Mouse (Mus musculus) thymus, postnatal 36 days (tissue): Measurements from ENCODE around the gene Aldh1l1.
A peak's percentile ranks its signal among the peaks of the same experiment; 100 is the strongest.

Source experiments
- DNase-seq, 2 experiments: peaks; one replicate each; pipeline ENCODE4 v3.0.0; 2022; ENCODE audit warnings: mixed read lengths in 2 of 2

Aldh1l1 gene

DNA sequence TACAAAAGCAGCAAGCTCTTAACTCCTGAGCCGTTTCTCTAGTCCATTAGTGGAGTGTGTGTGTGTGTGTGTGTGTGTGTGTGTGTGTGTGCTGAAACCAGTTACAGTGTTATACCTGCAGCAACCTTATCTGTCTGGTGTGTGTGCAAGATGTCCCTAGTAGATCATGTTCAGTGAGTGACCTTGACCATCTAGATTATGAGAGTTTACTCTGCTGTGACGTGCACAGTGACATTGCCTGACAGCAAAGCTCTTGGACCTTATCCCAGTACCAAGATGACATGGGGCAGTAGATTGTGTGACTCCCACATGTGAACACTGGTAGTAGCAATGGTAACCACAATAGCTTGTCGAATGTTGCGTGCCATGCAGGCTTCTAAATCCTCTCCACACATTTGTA is 114.1 kb downstream of the Aldh1l1 start:
- no peak for DNase-seq

DNA sequence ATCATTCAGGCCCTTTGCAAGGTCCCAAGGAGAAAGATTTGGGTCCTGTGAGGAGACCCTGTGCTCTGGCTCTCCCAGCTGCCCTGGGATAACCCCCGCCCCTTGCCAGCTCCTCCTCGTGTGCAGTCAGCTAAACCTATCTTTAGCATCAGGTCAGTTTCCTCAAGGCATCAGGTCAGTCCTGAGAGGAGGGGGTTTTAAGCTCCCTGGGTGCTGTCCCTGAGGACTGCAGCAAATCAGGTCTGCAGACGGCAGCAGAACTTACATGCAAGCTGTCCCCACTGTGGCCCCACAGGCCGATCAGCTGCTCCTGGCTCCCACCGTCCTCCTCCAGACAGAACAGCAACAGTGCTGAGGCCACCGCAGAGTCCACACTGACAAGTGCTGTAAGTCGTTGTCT is 115.5 kb downstream of the Aldh1l1 start:
- DNase-seq, result no peak

DNA sequence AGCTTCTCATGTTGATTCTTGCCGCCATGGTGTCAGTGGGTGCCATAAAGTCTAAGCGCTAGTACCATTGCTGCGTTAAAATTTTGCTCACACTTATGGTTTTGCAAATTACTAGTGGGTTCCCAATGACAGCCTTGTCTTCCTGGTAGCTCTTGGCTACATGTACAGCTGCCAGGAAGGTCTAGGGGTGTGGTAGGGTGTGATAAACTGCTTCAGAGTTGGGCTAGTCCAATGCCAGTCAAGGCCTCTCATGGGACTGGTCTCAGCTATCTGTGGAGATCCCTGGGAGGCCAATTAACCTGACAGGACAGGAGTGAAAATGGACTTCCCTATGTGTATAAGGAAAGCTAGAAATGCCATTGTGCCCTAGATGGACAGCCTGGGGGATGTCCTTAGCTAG is 116.1 kb downstream of the Aldh1l1 start:
- DNase-seq, result no peak

DNA sequence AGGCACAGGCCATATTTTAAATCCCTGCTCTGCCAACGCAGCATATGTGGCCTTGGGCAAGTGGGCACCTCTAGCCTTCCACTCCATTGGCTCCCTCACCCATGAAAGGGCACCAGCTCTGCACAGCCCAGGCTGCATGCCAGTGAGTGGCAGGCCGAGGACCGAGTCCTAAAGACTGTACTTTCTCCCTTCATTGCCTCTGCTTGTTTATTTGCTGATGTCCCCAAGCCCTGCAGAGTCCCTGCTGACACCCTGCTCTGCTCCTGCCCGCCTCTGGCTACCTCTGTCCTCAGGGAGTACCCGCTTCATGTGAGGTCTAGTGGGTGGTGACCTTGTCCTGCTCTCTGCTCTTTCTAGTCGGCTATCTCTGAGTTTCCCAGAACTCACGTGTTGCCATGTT is 116.9 kb downstream of the Aldh1l1 start:
- no peak for DNase-seq

DNA sequence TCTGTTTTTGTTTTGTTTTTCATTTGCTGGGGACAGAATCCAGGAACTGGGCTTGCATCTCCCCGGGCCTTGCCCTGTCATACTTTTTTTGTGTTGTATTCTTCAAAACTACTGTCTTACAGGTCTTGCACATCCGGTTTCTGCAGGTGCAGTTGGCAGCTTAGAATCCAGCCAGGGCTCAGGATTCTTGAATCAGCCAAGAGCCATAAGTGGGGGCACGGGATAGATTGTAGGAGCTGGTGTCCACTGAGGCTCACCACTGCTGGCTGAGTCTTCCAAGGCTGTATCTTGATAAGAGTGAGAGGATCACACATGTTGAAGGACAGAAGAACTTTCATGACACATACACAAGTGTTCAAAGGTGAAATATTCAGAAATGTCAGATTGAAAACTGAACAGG is 117.9 kb downstream of the Aldh1l1 start:
- DNase-seq, result peak; percentile 19 to 30

DNA sequence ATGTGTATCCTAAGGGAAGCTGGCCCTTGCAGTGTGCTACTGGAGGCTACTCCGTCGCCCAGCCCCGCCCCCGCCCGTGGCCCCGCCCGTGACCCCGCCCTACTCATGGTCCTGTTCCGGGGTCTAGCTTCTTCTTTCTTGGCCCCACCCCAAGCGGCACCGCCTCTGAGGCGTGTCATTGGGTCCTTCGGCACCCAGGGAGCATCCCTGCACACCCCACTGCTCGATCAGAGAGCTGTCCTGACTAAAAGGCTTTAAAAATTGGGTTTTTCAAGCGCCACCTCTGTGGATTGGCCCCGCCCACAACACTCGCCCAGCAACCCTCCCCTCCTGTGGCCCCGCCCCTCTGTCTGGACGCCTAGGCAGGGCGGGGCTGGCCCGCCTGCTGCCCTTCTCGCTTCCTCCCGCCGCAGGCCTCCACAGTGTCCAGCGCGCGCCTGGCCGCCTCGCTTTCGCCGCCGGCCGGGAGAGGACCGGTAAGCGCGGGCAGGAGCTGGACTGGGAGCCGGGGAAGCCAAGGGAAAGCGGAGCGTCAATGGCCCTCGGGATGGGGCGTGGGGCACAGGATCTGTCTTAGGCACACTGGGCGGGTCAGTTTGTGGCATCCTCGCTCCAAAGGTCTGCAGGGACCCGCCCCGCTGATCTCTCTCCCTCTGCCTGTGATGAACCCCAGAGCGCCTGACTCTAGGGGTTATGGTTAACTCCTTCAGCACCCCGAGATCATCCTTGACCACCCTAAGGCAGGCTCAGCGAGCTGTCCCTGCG is 118.5 kb downstream of the Aldh1l1 start, which contains the start of gene Slc41a3:
Gene Slc41a3, plus strand, starts transcription at position 193 of the 765 bp plus-strand sequence.
- DNase-seq, result peak; percentile 82 to 84

DNA sequence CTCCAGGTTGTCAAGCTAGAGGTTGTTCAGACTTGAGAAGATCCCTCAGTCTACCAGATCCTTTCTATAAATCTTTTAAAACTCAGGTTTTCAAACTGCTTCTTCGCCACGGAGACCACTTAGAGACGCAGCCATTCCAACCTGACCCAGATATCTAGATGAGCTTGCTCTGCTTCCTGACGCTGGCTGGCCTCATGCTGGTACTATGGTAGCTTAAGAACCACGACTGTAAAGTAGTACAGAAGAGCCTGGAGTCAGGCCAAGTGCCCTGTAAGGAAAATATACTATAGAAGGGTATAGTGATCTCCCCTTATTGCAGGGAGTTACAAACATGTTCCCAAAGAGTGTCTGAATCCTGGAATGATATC is 119.1 kb downstream of the Aldh1l1 start:
- DNase-seq, result no peak

DNA sequence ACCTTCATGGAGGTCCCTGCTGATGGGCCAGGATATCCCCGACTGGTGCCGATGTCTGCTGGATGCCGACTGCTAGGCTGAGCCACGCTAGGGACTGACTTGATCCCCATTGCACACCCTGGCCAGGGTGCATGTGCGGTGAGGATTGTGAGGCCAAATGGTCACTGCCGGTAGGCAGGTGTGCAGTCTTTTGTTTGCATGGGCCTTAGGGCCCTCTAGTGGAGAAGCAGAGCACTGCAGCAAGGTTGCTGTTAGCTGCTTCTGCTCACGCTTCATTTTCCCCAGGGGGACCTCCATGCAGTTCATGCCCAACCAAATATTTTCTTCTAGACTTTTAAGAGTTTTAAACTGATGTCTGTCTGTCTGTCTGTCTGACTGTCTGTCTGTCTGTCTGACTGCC is 120.3 kb downstream of the Aldh1l1 start:
- peak; percentile 66 to 67 for DNase-seq

DNA sequence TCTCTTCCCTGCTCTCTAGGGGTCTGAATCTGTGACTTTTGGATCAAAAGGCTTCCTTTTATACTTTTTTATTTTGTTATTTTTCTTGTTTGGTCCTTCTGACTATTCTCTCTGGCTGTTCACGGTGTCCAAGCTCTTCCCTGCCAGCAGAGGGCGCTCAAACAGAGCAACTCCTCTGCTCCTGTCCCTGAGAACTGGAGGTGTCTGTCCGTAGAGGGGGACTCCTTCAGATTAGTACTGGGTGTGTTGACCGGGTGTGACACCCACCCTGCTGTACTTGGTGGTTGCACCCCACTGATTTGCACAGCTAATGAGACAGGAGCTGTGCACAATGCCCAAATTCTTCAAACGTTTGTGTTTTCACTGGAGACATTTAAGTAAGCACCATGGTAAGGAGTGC is 121.0 kb downstream of the Aldh1l1 start:
- peak; percentile 62 to 65 for DNase-seq

DNA sequence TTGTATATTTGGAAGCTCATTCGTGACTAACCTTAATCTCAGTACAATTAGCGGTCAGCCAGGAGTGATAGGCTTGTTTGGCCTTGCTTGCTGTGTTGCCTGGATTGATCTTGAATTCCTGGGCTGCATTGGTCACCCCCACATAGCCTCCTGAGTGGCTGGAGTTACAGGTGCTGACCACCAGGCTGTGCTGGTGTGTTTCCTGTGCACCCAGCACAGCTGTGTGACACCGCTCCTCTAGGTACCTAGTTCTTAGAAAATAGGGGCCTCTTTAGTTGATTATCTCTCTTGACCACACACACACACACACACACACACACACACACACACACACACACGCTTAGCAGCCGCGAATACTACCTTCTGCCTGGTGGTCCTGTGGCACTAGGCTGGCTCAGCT is 122.0 kb downstream of the Aldh1l1 start:
- DNase-seq, result peak in 1 of 2 experiments; percentile 37

DNA sequence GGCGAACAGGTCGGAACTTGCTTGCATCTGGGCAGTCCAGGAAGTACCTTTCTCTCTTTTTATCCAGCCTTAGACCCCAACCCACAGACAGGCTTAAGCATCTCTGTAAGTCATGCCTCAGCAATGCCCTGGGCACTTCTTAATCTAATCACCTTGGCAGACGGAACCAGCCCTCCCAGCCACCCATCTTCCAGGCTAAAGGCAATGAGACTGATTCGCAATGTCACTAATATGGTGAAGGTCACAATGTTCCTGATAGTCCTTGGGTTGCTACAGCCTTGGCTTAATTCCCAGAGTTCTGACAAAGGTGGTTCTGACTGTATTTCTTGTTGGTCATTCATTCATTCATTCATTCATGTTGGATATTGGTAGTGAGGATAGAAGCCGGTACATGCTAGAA is 124.0 kb downstream of the Aldh1l1 start:
- no peak for DNase-seq

DNA sequence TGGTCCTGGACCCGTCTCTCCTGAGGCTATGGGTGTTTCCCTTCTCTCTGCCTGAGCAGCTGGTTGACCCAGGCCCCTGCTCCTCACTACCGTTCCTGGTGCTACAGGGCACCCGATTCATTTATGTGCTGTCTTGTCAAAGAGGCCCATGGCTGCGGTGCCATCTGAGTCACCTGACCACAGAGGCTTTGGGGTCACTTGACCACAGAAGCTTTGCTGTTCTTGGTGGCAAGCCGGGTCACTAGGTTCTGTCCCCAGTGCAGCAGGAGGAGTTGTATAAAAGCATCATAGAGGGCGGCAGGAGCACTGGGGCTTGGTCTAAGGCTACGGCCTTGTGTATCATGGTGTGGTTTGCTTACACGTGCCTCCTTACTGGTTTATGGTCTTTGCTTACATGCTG is 127.0 kb downstream of the Aldh1l1 start:
- DNase-seq, result no peak

DNA sequence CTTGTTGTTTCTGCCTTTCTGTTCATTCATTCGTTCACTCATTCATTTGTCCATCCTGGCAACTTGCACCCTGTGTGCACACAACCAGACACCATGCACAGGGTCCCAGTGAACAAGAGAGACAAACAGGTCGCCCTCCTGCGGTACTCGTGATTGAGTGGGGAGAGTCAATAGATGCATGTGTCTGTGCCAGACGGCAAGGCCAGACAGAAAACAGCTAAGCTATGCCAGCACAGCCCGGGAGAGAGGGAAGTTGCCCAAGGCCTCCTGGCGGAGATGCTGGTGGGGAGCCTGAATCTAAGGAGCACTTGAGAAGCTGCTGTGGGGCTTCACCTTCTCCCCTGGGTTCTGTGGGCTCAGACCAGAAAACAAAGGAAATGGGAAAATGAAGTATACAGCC is 129.1 kb downstream of the Aldh1l1 start:
- DNase-seq, result no peak

DNA sequence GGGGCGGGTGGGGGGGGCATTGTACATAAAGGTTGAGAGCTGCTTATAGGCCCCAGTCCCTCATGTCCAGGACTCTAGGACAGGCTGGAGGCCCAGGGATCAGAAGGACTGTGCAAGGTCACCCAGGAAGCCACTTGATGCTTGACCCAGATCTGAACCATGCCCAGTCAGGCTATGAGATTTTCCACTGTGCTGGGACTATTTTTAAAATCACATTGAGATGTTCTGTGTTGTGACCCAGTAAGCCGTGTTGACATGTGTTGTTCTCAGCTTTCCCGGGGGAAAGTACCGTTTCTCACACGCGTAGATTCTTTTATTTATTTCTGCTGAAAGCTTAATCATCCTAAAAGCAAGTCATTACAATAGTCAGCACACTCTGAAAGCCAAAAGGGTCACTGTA is 129.8 kb downstream of the Aldh1l1 start:
- no peak for DNase-seq

DNA sequence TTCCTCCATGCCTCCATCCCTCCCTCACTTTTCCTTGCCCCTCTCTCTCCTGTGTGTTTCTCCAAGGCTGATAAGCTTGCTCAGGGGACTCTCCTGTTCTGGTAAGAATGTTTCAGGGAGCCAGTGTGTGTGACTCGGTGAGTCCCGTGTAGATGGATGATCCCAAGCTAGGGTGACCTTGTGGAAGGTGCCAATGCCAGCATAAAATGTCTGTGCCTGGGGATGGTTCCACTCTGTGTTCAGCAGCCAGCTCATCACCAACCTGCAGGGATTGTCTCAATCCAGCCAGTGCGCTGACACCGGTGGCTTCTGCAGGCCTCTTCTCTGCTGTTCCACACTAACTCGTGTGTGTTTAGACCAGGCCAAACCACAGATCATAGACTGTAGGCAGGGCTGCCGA is 130.3 kb downstream of the Aldh1l1 start:
- no peak for DNase-seq

DNA sequence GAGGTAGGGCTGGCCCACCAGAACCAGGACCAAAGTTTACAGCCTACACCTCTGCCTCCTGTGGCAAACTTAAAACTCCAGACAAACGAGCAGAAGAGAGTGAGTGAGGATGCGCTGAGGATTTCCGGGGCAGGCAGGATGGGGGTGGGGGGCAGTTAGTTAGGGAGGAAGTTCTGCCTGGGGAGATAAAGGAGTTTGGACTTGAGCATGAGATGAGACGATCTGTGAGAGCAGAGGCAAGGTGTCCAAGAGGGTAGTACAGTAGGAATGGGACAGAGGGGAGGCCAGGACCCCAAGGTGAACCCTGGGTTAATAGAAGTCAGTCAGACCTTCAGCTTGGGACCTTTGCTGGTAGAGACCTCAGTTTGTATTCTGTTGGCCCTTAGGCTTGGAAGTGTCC is 132.0 kb downstream of the Aldh1l1 start:
- DNase-seq, result peak; percentile 70 to 73

DNA sequence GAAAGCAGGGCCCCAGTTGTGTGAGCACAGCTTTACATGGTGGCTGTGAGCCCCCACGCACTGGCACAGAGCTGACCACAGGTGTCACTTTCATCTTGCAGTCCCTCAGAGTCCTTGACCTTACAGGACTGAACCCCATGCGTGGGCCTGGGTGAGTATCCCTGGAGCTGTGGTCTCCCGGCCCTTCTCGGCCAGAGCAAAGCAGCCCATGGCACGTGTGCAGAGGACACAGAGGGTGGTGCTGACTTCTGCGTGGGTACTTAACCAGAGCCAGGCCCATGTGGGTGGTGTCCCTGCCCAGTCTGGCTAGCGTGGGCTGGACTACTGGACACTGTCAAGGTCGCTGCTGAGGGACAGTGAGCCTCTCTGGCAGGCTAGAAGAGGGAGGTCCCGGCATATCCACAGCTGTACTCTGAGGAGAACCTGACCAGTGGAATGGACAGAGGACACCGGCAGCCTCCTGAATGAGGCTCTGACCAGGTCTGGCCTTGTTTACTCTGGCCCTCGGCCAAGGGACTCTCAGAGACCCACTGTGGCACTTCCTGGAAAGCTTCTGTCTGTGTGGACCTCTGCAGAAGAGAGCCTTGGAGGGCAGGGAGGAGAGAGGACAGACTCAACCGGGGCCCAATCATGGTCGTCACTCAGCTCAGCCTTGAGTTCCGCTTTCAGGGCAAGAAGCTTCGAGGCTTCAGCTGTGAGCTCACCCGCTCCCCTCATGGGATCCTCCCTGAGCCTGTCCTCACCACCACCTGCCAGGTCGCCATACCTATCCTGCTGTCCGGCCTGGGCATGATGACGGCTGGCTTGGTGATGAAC is 132.8 kb downstream of the Aldh1l1 start:
- DNase-seq, result peak; percentile 32 to 36

DNA sequence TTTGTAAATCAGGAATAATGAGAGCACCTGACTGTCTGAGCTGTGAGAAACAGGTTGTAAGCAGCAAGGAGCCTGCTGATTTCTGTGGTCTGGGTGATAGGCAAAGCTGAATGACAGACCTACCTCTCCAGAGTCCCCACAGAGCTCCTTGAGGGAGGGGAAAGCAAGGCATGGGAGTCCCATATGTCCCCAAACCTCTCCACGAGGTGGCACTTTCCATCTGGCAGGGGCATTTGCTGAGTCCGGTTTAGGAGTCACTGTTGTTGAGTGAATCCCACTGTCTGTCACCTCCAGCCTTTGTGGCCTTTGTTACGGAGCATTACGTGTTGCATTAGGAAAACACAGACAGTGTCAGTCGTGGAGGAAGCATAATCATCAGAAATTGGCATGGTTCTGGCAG is 133.7 kb downstream of the Aldh1l1 start:
- no peak for DNase-seq

DNA sequence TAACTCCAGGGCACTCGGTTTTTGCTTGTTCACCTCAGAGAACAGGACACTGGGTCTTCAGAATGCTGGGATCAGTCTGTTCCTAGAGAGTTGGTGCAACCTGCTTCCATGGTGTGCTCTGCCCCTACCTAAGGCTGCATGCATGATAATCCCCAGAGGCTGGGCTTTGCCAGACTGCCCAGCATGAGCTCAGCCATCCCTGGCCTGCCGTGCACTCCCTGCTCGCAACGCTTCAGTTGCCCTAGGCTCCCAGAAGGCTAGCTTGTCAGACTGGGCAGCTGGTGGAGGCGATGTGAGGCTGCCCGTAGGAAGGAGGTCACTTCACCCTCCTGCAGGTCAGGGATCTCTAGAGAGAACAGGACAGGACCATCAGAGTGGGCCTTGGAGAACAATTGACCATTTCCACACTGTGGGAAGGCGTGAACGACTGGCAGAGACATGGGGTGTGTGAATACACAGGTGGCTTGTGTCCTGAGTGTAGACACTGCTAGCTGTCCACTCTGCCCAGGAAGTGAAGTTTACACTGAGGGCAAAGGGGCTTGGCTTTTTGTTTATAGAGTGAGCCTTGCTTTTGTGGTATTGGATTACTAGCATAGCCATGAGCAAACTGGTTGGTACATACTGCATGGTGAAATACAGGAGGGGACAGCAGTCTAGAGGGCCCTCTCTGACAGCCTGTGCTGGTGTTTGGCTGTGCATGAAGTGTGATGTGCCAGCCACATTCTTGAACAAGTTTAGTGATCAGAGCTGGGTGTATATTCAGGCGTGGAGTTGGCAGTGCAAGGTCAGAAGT is 134.8 kb downstream of the Aldh1l1 start:
- DNase-seq, result no peak

DNA sequence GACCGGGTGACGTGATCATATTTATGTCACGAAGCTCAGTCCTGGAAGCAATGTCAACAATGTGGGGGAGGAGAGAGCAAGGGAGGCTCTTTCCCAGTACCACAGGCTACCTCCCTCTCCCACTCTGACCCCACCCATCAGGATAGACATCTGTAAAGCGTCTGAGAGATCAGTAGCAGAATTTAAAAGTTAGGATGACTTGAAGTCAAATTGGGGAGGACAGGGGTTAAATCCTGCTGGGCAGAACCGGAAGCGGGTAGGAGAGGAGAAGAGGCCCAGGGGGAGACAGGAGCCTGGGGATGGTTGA is 135.3 kb downstream of the Aldh1l1 start:
- no peak for DNase-seq

DNA sequence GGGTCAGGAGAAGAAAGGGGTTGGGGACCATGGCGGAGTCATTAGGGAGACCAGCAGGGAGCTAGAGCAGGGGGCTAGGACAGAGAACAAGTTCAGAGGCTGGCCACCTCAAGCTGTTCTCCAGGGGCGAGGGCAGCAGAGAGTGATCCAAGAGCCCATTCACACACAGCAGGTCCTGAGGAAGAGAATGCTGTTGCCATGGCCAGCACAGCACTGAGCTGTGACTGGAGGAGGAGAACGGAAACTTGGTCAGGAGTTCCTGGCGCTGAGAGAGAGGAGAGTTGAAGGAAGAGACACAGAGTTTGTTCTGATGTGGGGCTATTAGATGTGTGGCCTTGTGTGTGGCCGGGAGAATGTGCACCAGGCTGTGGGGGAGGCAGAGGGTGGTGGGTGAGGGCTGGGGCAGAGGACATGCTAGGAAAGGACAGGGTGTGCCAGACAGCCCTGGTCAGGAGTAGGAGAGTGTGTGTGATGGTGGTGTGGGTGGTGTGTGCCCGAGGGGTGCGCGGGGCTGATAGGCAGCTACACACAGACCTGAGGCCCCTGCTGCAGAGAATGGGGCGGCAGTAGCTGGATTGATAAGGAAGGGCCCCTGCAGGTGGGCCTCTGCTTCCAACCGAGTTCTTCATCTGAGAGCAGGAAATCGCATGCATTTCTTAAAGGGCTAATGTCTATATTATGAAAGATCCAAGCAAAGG is 136.7 kb downstream of the Aldh1l1 start:
- DNase-seq, result peak in 1 of 2 experiments; percentile 23

DNA sequence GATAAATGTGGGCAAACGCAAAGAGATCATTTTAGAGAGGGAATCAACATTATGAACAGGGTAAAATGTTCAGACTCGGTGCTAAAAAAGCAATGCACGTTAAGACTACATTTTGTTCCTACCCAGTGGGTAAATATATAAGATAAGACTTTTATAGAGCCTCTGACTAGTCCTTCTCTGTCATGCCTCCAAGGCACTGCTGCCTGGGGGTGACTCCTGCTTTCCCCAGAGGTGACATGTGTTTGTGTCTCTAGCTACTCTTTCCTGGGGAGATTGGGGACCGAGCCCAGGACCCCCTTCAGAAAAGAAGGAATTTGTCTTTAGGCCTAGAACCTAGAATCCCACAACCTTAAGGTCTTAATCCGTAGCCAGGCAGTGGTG is 137.2 kb downstream of the Aldh1l1 start:
- no peak for DNase-seq

DNA sequence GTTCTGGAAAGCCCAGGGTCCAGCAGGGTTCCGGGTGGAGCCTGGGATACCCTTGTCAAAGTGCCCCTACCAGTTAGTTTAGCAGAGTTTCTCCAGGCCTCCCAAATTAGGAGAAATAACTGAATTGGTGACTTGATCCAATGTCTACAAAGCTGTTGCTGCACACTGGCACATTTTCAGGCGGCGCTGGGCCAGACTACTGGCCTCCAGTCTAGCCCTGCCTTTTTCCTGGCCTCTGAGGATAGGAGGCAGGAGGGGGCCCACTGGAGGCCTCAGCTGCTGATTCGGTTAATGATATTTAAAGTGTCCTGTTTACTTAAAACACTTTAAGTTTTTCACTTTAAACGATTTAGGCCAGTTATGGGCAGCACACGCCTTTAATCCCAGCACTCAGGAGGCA is 138.0 kb downstream of the Aldh1l1 start:
- no peak for DNase-seq
